Mouse (Mus musculus) splenic B cell, adult 2 months (primary cell): ENCODE data around the gene Pogz.
"Not testable (repeated sequence)": the region's sequence is repeated elsewhere in the genome, so short reads cannot be mapped to it uniquely, and the experiment has no call there.

ENCODE experiments used
- DNase-seq: peaks from one replicate; pipeline ENCODE4 v3.0.0-alpha.2; 2011; ENCODE audit warnings: low read depth, low spot score
- H3K27me3 ChIP-seq: 2 replicates; pipeline ENCODE4 v1.6.1; 2012; ENCODE audit warnings: mild to moderate bottlenecking, low read length, moderate library complexity, mixed read lengths; ENCODE audit not compliant: control insufficient read depth, poor library complexity, insufficient read depth, severe bottlenecking
- H3K36me3 ChIP-seq: 2 replicates; pipeline ENCODE4 v1.6.1; 2012; ENCODE audit warnings: mild to moderate bottlenecking, low read length, moderate library complexity, mixed read lengths; ENCODE audit not compliant: control insufficient read depth, poor library complexity, insufficient read depth, severe bottlenecking

The Pogz gene

GRCm38 (mm10) chr3:94915903-94916741, 78.8 kb downstream of the Pogz start:
- no peak for DNase-seq
- Histone ChIP-seq H3K36me3 (no peaks in the 10 kb centered on the region), H3K27me3 (no peaks in the 10 kb centered on the region)

GRCm38 (mm10) chr3:94917816-94918361, 80.5 kb downstream of the Pogz start:
- H3K36me3 ChIP-seq = no peaks in the 10 kb centered on the region
- no peaks in the 10 kb centered on the region for H3K27me3 ChIP-seq
- DNase-seq = no peak

GRCm38 (mm10) chr3:94918845-94919244, 81.5 kb downstream of the Pogz start:
- Histone ChIP-seq H3K27me3 (no peaks in the 10 kb centered on the region), H3K36me3 (no peaks in the 10 kb centered on the region)
- DNase-seq = no peak

GRCm38 (mm10) chr3:94921104-94921503, 83.7 kb downstream of the Pogz start:
- Histone ChIP-seq H3K36me3 (no peaks in the 10 kb centered on the region), H3K27me3 (no peaks in the 10 kb centered on the region)
- no peak for DNase-seq

- no peak for DNase-seq
- no peaks in the 10 kb centered on the region for H3K27me3 ChIP-seq
- no peaks in the 10 kb centered on the region for H3K36me3 ChIP-seq
Measured at GRCm38 (mm10) chr3:94922333-94922732, 85.0 kb downstream of the Pogz start.

GRCm38 (mm10) chr3:94924688-94925087, 87.3 kb downstream of the Pogz start:
- no peaks in the 10 kb centered on the region for H3K27me3 ChIP-seq
- H3K36me3 ChIP-seq = no peaks in the 10 kb centered on the region
- no peak for DNase-seq

GRCm38 (mm10) chr3:94926301-94926736, 89.0 kb downstream of the Pogz start:
- not testable (repeated sequence) for H3K36me3 ChIP-seq, DNase-seq, H3K27me3 ChIP-seq

- H3K36me3 ChIP-seq, DNase-seq, H3K27me3 ChIP-seq: not testable (repeated sequence)
Measured at GRCm38 (mm10) chr3:94928979-94929378, 91.6 kb downstream of the Pogz start.

GRCm38 (mm10) chr3:94930386-94931266, 93.3 kb downstream of the Pogz start:
- H3K36me3 ChIP-seq, H3K27me3 ChIP-seq, DNase-seq: not testable (repeated sequence)

GRCm38 (mm10) chr3:94931427-94932082, 94.2 kb downstream of the Pogz start:
- not testable (repeated sequence) for H3K27me3 ChIP-seq, H3K36me3 ChIP-seq, DNase-seq
